Mouse (Mus musculus): ENCODE data around the gene Slc26a1.

- TF ChIP-seq CTCF (IDR thresholded peaks at IDR 0.05; ENCODE audit: low read depth, low read length) = no peak
- no peak for TF ChIP-seq POLR2A (IDR thresholded peaks at IDR 0.05; ENCODE audit: insufficient read depth, low read length)
- TF ChIP-seq EP300 (IDR thresholded peaks at IDR 0.05; ENCODE audit: insufficient read depth, low read depth, low read length) = no peak
Observed at GRCm38 (mm10) chr5:108680871-108681270, 5.5 kb upstream of the Slc26a1 start.
